Mouse (Mus musculus): Measurements from ENCODE around the gene Rdh16f1.
"Not testable (repeated sequence)": the region's sequence is repeated elsewhere in the genome, so short reads cannot be mapped to it uniquely, and the experiment has no call there.

GRCm38 (mm10) chr10:127834186-127834585, 74.6 kb downstream of the Rdh16f1 start:
- TF ChIP-seq CTCF (IDR thresholded peaks at IDR 0.05; ENCODE audit: extremely low read depth, insufficient read length, insufficient replicate concordance, low read depth, low read length); POLR2A (IDR thresholded peaks at IDR 0.05; ENCODE audit: low read depth, low read length): not testable (repeated sequence)

Data from small intestine, adult 2 months (tissue).